Mouse (Mus musculus): ENCODE measurements at regions not wholly inside any gene's neighbourhood (a gene's known extent, or its start where the extent isn't known, plus 50 kb on each side); places are given as distances from the start of the nearest gene placed in this dataset.
A peak's percentile ranks its signal among the peaks of the same experiment; 100 is the strongest.

- DNase-seq (ENCODE audit: low spot score in 2 of 2) = no peak
Observed at GRCm38 (mm10) chr8:67143479-67143878, 283.5 kb downstream of the Naf1 start.

- DNase-seq (ENCODE audit: low spot score in 2 of 2) = peak; percentile 74 to 81
Observed at GRCm38 (mm10) chr8:67181741-67182140, 321.7 kb downstream of the Naf1 start.

GRCm38 (mm10) chr8:67199213-67199612, 324.4 kb upstream of the Nat3 start:
- DNase-seq (ENCODE audit: low spot score in 2 of 2) = no peak

GRCm38 (mm10) chr8:67206064-67206463, 317.6 kb upstream of the Nat3 start:
- no peak for DNase-seq (ENCODE audit: low spot score in 2 of 2)

- no peak for DNase-seq (ENCODE audit: low spot score in 2 of 2)
Observed at GRCm38 (mm10) chr8:67231921-67232701, 291.5 kb upstream of the Nat3 start.

- DNase-seq (ENCODE audit: low spot score in 2 of 2) = peak; percentile 1 to 20
Observed at GRCm38 (mm10) chr8:67238934-67239333, 284.7 kb upstream of the Nat3 start.

- peak in 1 of 2 experiments; percentile 3 for DNase-seq (ENCODE audit: low spot score in 2 of 2)
Observed at GRCm38 (mm10) chr8:67278759-67279158, 244.9 kb upstream of the Nat3 start.

- DNase-seq (ENCODE audit: low spot score in 2 of 2) = no peak
Observed at GRCm38 (mm10) chr8:67279449-67279848, 244.2 kb upstream of the Nat3 start.

GRCm38 (mm10) chr8:67310494-67310893, 213.2 kb upstream of the Nat3 start:
- no peak for DNase-seq (ENCODE audit: low spot score in 2 of 2)

- no peak for DNase-seq (ENCODE audit: low spot score in 2 of 2)
Observed at GRCm38 (mm10) chr8:67317371-67317770, 206.3 kb upstream of the Nat3 start.

GRCm38 (mm10) chr8:67318675-67319074, 205.0 kb upstream of the Nat3 start:
- no peak for DNase-seq (ENCODE audit: low spot score in 2 of 2)

GRCm38 (mm10) chr8:67320535-67320934, 203.1 kb upstream of the Nat3 start:
- DNase-seq (ENCODE audit: low spot score in 2 of 2) = no peak

GRCm38 (mm10) chr8:67328439-67328838, 195.2 kb upstream of the Nat3 start:
- DNase-seq (ENCODE audit: low spot score in 2 of 2) = peak in 1 of 2 experiments; percentile 3

GRCm38 (mm10) chr8:67377061-67377460, 146.6 kb upstream of the Nat3 start:
- DNase-seq (ENCODE audit: low spot score in 2 of 2) = no peak

- DNase-seq (ENCODE audit: low spot score in 2 of 2) = peak in 1 of 2 experiments; percentile 34
Observed at GRCm38 (mm10) chr8:67405947-67406346, 117.7 kb upstream of the Nat3 start.

GRCm38 (mm10) chr8:67414826-67415225, 108.8 kb upstream of the Nat3 start:
- DNase-seq (ENCODE audit: low spot score in 2 of 2) = no peak

- DNase-seq (ENCODE audit: low spot score in 2 of 2) = no peak
Observed at GRCm38 (mm10) chr8:67422521-67422920, 101.1 kb upstream of the Nat3 start.
